Mouse (Mus musculus): ENCODE measurements around the gene Bbof1. TPM values are rescaled to one million over a fixed set of nuclear protein-coding genes. Genes with fewer than 3 reads are reported as not detected.

Bbof1 gene
- polyA plus RNA-seq, 2 experiments from 2014 or later, result 0.77 to 0.86 TPM

GRCm38 (mm10) chr12:84400653-84401052 lies 8.2 kb upstream of the Bbof1 start:
- ATAC-seq, result no peak

GRCm38 (mm10) chr12:84402923-84403322 lies 5.9 kb upstream of the Bbof1 start:
- ATAC-seq, result no peak

GRCm38 (mm10) chr12:84404541-84404940 lies 4.3 kb upstream of the Bbof1 start:
- ATAC-seq, result no peak

GRCm38 (mm10) chr12:84407259-84407658 lies 1.6 kb upstream of the Bbof1 start:
- ATAC-seq, result no peak

- ATAC-seq, result peak; percentile 75
Measured at GRCm38 (mm10) chr12:84407874-84408818, 725 bp upstream of the Bbof1 start.

- ATAC-seq, result peak; percentile 99
Measured at GRCm38 (mm10) chr12:84416834-84417604, 8.1 kb downstream of the Bbof1 start, which contains the start of gene Rnf113a2. Gene Rnf113a2, plus strand, starts transcription at chr12:84417196.

GRCm38 (mm10) chr12:84417605-84417922 lies 8.7 kb downstream of the Bbof1 start:
- no peak for ATAC-seq

GRCm38 (mm10) chr12:84423990-84424389 lies 15.1 kb downstream of the Bbof1 start:
- no peak for ATAC-seq

GRCm38 (mm10) chr12:84429825-84430224 lies 21.0 kb downstream of the Bbof1 start:
- no peak for ATAC-seq

GRCm38 (mm10) chr12:84438697-84439096 lies 29.8 kb downstream of the Bbof1 start:
- no peak for ATAC-seq

- no peak for ATAC-seq
Measured at GRCm38 (mm10) chr12:84442526-84442925, 33.7 kb downstream of the Bbof1 start.

GRCm38 (mm10) chr12:84447386-84447785 lies 38.5 kb downstream of the Bbof1 start:
- no peak for ATAC-seq

GRCm38 (mm10) chr12:84448181-84448580 lies 39.3 kb downstream of the Bbof1 start:
- no peak for ATAC-seq

- no peak for ATAC-seq
Measured at GRCm38 (mm10) chr12:84449887-84450286, 41.0 kb downstream of the Bbof1 start.

GRCm38 (mm10) chr12:84450351-84450717 lies 41.5 kb downstream of the Bbof1 start:
- ATAC-seq, result peak; percentile 4

GRCm38 (mm10) chr12:84450718-84451646 lies 42.1 kb downstream of the Bbof1 start, which contains the start of the genes Aldh6a1 and Lin52:
Gene Aldh6a1, minus strand, starts transcription at chr12:84451004.
Gene Lin52, plus strand, starts transcription at chr12:84451422.
- peak; percentile 93 for ATAC-seq

GRCm38 (mm10) chr12:84451801-84452200 lies 42.9 kb downstream of the Bbof1 start:
- no peak for ATAC-seq

- no peak for ATAC-seq
Measured at GRCm38 (mm10) chr12:84456911-84457310, 48.0 kb downstream of the Bbof1 start.

GRCm38 (mm10) chr12:84459845-84460244 lies 51.0 kb downstream of the Bbof1 start:
- ATAC-seq, result no peak

- no peak for ATAC-seq
Measured at GRCm38 (mm10) chr12:84461416-84461815, 52.5 kb downstream of the Bbof1 start.

- no peak for ATAC-seq
Measured at GRCm38 (mm10) chr12:84462856-84463255, 54.0 kb downstream of the Bbof1 start.

- peak; percentile 61 for ATAC-seq
Measured at GRCm38 (mm10) chr12:84468701-84469100, 59.8 kb downstream of the Bbof1 start.

All from CD4-positive, CD25-positive, alpha-beta regulatory T cell, adult 4 months (primary cell).